Mouse (Mus musculus) stomach, embryonic 16.5 days (tissue): ENCODE measurements at regions not wholly inside any gene's neighbourhood (a gene's known extent, or its start where the extent isn't known, plus 50 kb on each side); places are given as distances from the start of the nearest gene placed in this dataset.

Experiments
- ATAC-seq: fragments of 200-750 bp; cut with Nextera tagmentation; 2 replicates; pipeline ENCODE4 v1.8.0; 2017; ENCODE audit warnings: moderate number of reproducible peaks, moderate TSS enrichment; ENCODE audit not compliant: insufficient read depth, low FRiP score
- H3K27ac ChIP-seq: fragments of 300-500 bp; sonication (generic); 2 replicates; pipeline ENCODE4 v1.5.1; 2014; ENCODE audit warnings: low read length
- H3K27me3 ChIP-seq: fragments of 300-500 bp; sonication (generic); 2 replicates; pipeline ENCODE4 v1.6.1; 2014; ENCODE audit warnings: low read length, control low read depth, mixed read lengths; ENCODE audit not compliant: control insufficient read depth, insufficient read depth
- H3K36me3 ChIP-seq: fragments of 300-500 bp; sonication (generic); 2 replicates; pipeline ENCODE4 v1.6.1; 2014; ENCODE audit warnings: low read length; ENCODE audit not compliant: control insufficient read depth, insufficient read depth
- H3K4me1 ChIP-seq: fragments of 300-500 bp; sonication (generic); 2 replicates; pipeline ENCODE4 v1.6.1; 2014; ENCODE audit warnings: low read length, control low read depth, mixed read lengths; ENCODE audit not compliant: control insufficient read depth, insufficient read depth
- H3K4me2 ChIP-seq: fragments of 300-500 bp; sonication (generic); 2 replicates; pipeline ENCODE4 v1.6.1; 2014; ENCODE audit warnings: low read depth, low read length, mixed read lengths
- H3K4me3 ChIP-seq: fragments of 300-500 bp; sonication (generic); replicated peaks from 2 replicates; pipeline ENCODE4 v1.5.1; 2014; ENCODE audit warnings: mild to moderate bottlenecking, low read length
- H3K9ac ChIP-seq: fragments of 300-500 bp; sonication (generic); 2 replicates; pipeline ENCODE4 v1.6.1; 2014; ENCODE audit warnings: low read length
- H3K9me3 ChIP-seq: fragments of 300-500 bp; sonication (generic); replicated peaks from 2 replicates; pipeline ENCODE4 v1.6.1; 2016; ENCODE audit warnings: low read length, control low read depth; ENCODE audit not compliant: control insufficient read depth
- WGBS: fragments of 180-500 bp; shearing (Covaris S2); extraction: QIAGEN DNeasy Blood & Tissue Kit; methylation state at CpG from one replicate; pipeline ENCODE4 v1.1.7; 2014; 5-methylcytosine and 5-hydroxymethylcytosine counted together

- Histone ChIP-seq H3K36me3 (no peaks in the 10 kb centered on the region), H3K4me2 (no peak overlapping the region), H3K9ac (no peak overlapping the region), H3K27me3 (no peaks in the 10 kb centered on the region; the same call in 1 of the 2 replicates), H3K9me3 (no peaks in the 10 kb centered on the region), H3K4me3 (no peak overlapping the region), H3K27ac (no peak overlapping the region), H3K4me1 (no peaks in the 10 kb centered on the region)
- no peak for ATAC-seq
- 80% methylated on average over 3 of the region's 3 CpGs for WGBS
Measured at GRCm38 (mm10) chr6:100345073-100345472, 57.8 kb upstream of the Rybp start.

- no peak overlapping the region for H3K27ac ChIP-seq
- no peaks in the 10 kb centered on the region for H3K36me3 ChIP-seq
- H3K4me2 ChIP-seq = no peak overlapping the region
- H3K9ac ChIP-seq = no peak overlapping the region
- no peaks in the 10 kb centered on the region for H3K9me3 ChIP-seq
- no peaks in the 10 kb centered on the region for H3K4me1 ChIP-seq
- no peaks in the 10 kb centered on the region for H3K27me3 ChIP-seq
- ATAC-seq = no peak
- 63% methylated on average over 13 of the region's 13 CpGs for WGBS
- H3K4me3 ChIP-seq = no peak overlapping the region
Measured at GRCm38 (mm10) chr6:100341305-100342290, 54.3 kb upstream of the Rybp start.

- Histone ChIP-seq H3K27me3 (no peaks in the 10 kb centered on the region), H3K4me1 (no peaks in the 10 kb centered on the region), H3K27ac (no peak overlapping the region), H3K4me2 (no peak overlapping the region), H3K36me3 (no peaks in the 10 kb centered on the region), H3K9ac (no peak overlapping the region), H3K9me3 (no peaks in the 10 kb centered on the region), H3K4me3 (no peak overlapping the region)
- ATAC-seq = no peak
- WGBS = 84% methylated on average over 4 of the region's 4 CpGs
Measured at GRCm38 (mm10) chr6:100338291-100338690, 51.0 kb upstream of the Rybp start.
